Mouse (Mus musculus): ENCODE measurements around the gene Hectd4. TPM values are rescaled to one million over a fixed set of nuclear protein-coding genes. Genes with fewer than 3 reads are reported as not detected.
"Not testable (repeated sequence)": the region's sequence is repeated elsewhere in the genome, so short reads cannot be mapped to it uniquely, and the experiment has no call there.

Hectd4 gene
- polyA plus RNA-seq, 1 experiment from 2014 or later, result 22.6 TPM

- no peak overlapping the region for H3K27ac ChIP-seq (ENCODE audit: low read length)
- H3K4me1 ChIP-seq (ENCODE audit: control insufficient read depth, insufficient read depth, low read length), result no peaks in the 10 kb centered on the region
- H3K36me3 ChIP-seq (ENCODE audit: control insufficient read depth, insufficient read depth, low read length), result peaks cover 79% of the 10 kb centered on the region
- no peaks in the 10 kb centered on the region for H3K27me3 ChIP-seq (ENCODE audit: control insufficient read depth, insufficient read depth, low read depth, low read length)
- 93% methylated on average over 7 of the region's 7 CpGs for WGBS
- no peak overlapping the region for H3K4me3 ChIP-seq (ENCODE audit: low read depth, low read length)
- H3K4me2 ChIP-seq (ENCODE audit: low read length), result no peak overlapping the region
- no peaks in the 10 kb centered on the region for H3K9me3 ChIP-seq (replicated peaks; ENCODE audit: control insufficient read depth, low read length, poor library complexity, severe bottlenecking)
- no peak for ATAC-seq
- no peak overlapping the region for H3K9ac ChIP-seq (ENCODE audit: low read depth, low read length)
These were observed 143.4 kb downstream of the Hectd4 start for GRCm38 (mm10) chr5:121363441-121363840.

- no peak overlapping the region for H3K9ac ChIP-seq (ENCODE audit: low read depth, low read length)
- peaks cover 53% of the 10 kb centered on the region for H3K36me3 ChIP-seq (ENCODE audit: control insufficient read depth, insufficient read depth, low read length)
- H3K27ac ChIP-seq (ENCODE audit: low read length), result no peak overlapping the region
- H3K9me3 ChIP-seq (replicated peaks; ENCODE audit: control insufficient read depth, low read length, poor library complexity, severe bottlenecking), result no peaks in the 10 kb centered on the region
- H3K27me3 ChIP-seq (ENCODE audit: control insufficient read depth, insufficient read depth, low read depth, low read length), result no peaks in the 10 kb centered on the region
- no peaks in the 10 kb centered on the region for H3K4me1 ChIP-seq (ENCODE audit: control insufficient read depth, insufficient read depth, low read length)
- H3K4me3 ChIP-seq (ENCODE audit: low read depth, low read length), result no peak overlapping the region
- no peak for ATAC-seq
- WGBS, result 72% methylated on average over 16 of the region's 16 CpGs
- H3K4me2 ChIP-seq (ENCODE audit: low read length), result no peak overlapping the region
These were observed 146.6 kb downstream of the Hectd4 start for GRCm38 (mm10) chr5:121366449-121367225.

- H3K4me2 ChIP-seq (ENCODE audit: low read length), result no peak overlapping the region
- 88% methylated on average over 4 of the region's 4 CpGs for WGBS
- no peak overlapping the region for H3K9ac ChIP-seq (ENCODE audit: low read depth, low read length)
- no peak overlapping the region for H3K27ac ChIP-seq (ENCODE audit: low read length)
- no peak overlapping the region for H3K4me3 ChIP-seq (ENCODE audit: low read depth, low read length)
- no peaks in the 10 kb centered on the region for H3K27me3 ChIP-seq (ENCODE audit: control insufficient read depth, insufficient read depth, low read depth, low read length)
- no peaks in the 10 kb centered on the region for H3K9me3 ChIP-seq (replicated peaks; ENCODE audit: control insufficient read depth, low read length, poor library complexity, severe bottlenecking)
- no peaks in the 10 kb centered on the region for H3K4me1 ChIP-seq (ENCODE audit: control insufficient read depth, insufficient read depth, low read length)
- no peak for ATAC-seq
- peaks cover 47% of the 10 kb centered on the region for H3K36me3 ChIP-seq (ENCODE audit: control insufficient read depth, insufficient read depth, low read length)
These were observed 147.2 kb downstream of the Hectd4 start for GRCm38 (mm10) chr5:121367255-121367654.

GRCm38 (mm10) chr5:121371712-121372111 lies 151.7 kb downstream of the Hectd4 start:
- H3K4me2 ChIP-seq (ENCODE audit: low read length), result no peak overlapping the region
- peaks cover 39% of the 10 kb centered on the region for H3K36me3 ChIP-seq (ENCODE audit: control insufficient read depth, insufficient read depth, low read length)
- no peak overlapping the region for H3K27ac ChIP-seq (ENCODE audit: low read length)
- no peak overlapping the region for H3K9ac ChIP-seq (ENCODE audit: low read depth, low read length)
- no peak for ATAC-seq
- WGBS, result 92% methylated on average over 6 of the region's 6 CpGs
- no peaks in the 10 kb centered on the region for H3K4me1 ChIP-seq (ENCODE audit: control insufficient read depth, insufficient read depth, low read length)
- H3K4me3 ChIP-seq (ENCODE audit: low read depth, low read length), result no peak overlapping the region
- no peaks in the 10 kb centered on the region for H3K27me3 ChIP-seq (ENCODE audit: control insufficient read depth, insufficient read depth, low read depth, low read length)
- no peaks in the 10 kb centered on the region for H3K9me3 ChIP-seq (replicated peaks; ENCODE audit: control insufficient read depth, low read length, poor library complexity, severe bottlenecking)

- Histone ChIP-seq H3K4me1 (ENCODE audit: control insufficient read depth, insufficient read depth, low read length) (no peaks in the 10 kb centered on the region), H3K27me3 (ENCODE audit: control insufficient read depth, insufficient read depth, low read depth, low read length) (no peaks in the 10 kb centered on the region), H3K27ac (ENCODE audit: low read length) (no peak overlapping the region), H3K4me2 (ENCODE audit: low read length) (no peak overlapping the region), H3K36me3 (ENCODE audit: control insufficient read depth, insufficient read depth, low read length) (peaks cover 49% of the 10 kb centered on the region), H3K9me3 (replicated peaks; ENCODE audit: control insufficient read depth, low read length, poor library complexity, severe bottlenecking) (no peaks in the 10 kb centered on the region), H3K4me3 (ENCODE audit: low read depth, low read length) (no peak overlapping the region), H3K9ac (ENCODE audit: low read depth, low read length) (no peak overlapping the region)
- 94% methylated on average over 3 of the region's 3 CpGs for WGBS
- no peak for ATAC-seq
These were observed 154.8 kb downstream of the Hectd4 start for GRCm38 (mm10) chr5:121374790-121375189.

GRCm38 (mm10) chr5:121376972-121377371 lies 157.0 kb downstream of the Hectd4 start:
- not testable (repeated sequence) for H3K4me1 ChIP-seq (ENCODE audit: control insufficient read depth, insufficient read depth, low read length); H3K4me2 ChIP-seq (ENCODE audit: low read length); ATAC-seq; H3K4me3 ChIP-seq (ENCODE audit: low read depth, low read length); H3K27me3 ChIP-seq (ENCODE audit: control insufficient read depth, insufficient read depth, low read depth, low read length); H3K27ac ChIP-seq (ENCODE audit: low read length); H3K9ac ChIP-seq (ENCODE audit: low read depth, low read length); H3K9me3 ChIP-seq (replicated peaks; ENCODE audit: control insufficient read depth, low read length, poor library complexity, severe bottlenecking)
- 77% methylated on average over 5 of the region's 5 CpGs for WGBS
- peaks cover 54% of the 10 kb centered on the region for H3K36me3 ChIP-seq (ENCODE audit: control insufficient read depth, insufficient read depth, low read length)

GRCm38 (mm10) chr5:121378678-121379256 lies 158.7 kb downstream of the Hectd4 start:
- no peak for ATAC-seq

GRCm38 (mm10) chr5:121380692-121381091 lies 160.7 kb downstream of the Hectd4 start:
- H3K9ac ChIP-seq (ENCODE audit: low read depth, low read length), result no peak overlapping the region
- no peak overlapping the region for H3K4me3 ChIP-seq (ENCODE audit: low read depth, low read length)
- peaks cover 13% of the 10 kb centered on the region for H3K4me1 ChIP-seq (ENCODE audit: control insufficient read depth, insufficient read depth, low read length)
- 98% methylated on average over 2 of the region's 2 CpGs for WGBS
- no peaks in the 10 kb centered on the region for H3K27me3 ChIP-seq (ENCODE audit: control insufficient read depth, insufficient read depth, low read depth, low read length)
- no peak for ATAC-seq
- H3K27ac ChIP-seq (ENCODE audit: low read length), result no peak overlapping the region
- H3K4me2 ChIP-seq (ENCODE audit: low read length), result no peak overlapping the region
- no peaks in the 10 kb centered on the region for H3K9me3 ChIP-seq (replicated peaks; ENCODE audit: control insufficient read depth, low read length, poor library complexity, severe bottlenecking)
- peaks cover 29% of the 10 kb centered on the region for H3K36me3 ChIP-seq (ENCODE audit: control insufficient read depth, insufficient read depth, low read length)

More at GRCm38 (mm10) chr5:121378678-121379256, 158.7 kb downstream of the Hectd4 start:
- Histone ChIP-seq H3K27me3 (ENCODE audit: control insufficient read depth, insufficient read depth, low read depth, low read length) (no peaks in the 10 kb centered on the region), H3K36me3 (ENCODE audit: control insufficient read depth, insufficient read depth, low read length) (peaks cover 40% of the 10 kb centered on the region), H3K4me1 (ENCODE audit: control insufficient read depth, insufficient read depth, low read length) (peaks cover 7% of the 10 kb centered on the region), H3K27ac (ENCODE audit: low read length) (no peak overlapping the region), H3K4me2 (ENCODE audit: low read length) (no peak overlapping the region), H3K9me3 (replicated peaks; ENCODE audit: control insufficient read depth, low read length, poor library complexity, severe bottlenecking) (no peaks in the 10 kb centered on the region), H3K4me3 (ENCODE audit: low read depth, low read length) (no peak overlapping the region), H3K9ac (ENCODE audit: low read depth, low read length) (no peak overlapping the region)
- WGBS, result 92% methylated on average over 13 of the region's 13 CpGs

Measured in midbrain, embryonic 16.5 days (tissue).